Mouse (Mus musculus): ENCODE measurements around the gene Dnah7a. TPM values are rescaled to one million over a fixed set of nuclear protein-coding genes. Genes with fewer than 3 reads are reported as not detected.
"Not testable (repeated sequence)": the region's sequence is repeated elsewhere in the genome, so short reads cannot be mapped to it uniquely, and the experiment has no call there.

Gene Dnah7a
- under 1 TPM; 0.20 to 0.93 TPM for total RNA-seq (2021)
- long read RNA-seq, experiment 1, partial matches to known transcripts = 0 of 2 reads
- long read RNA-seq, experiment 1, other reads (novel, unspliced or antisense) = 2 of 2 reads
- long read RNA-seq, experiment 2, partial matches to known transcripts = 0 of 4 reads
- long read RNA-seq, experiment 2, other reads (novel, unspliced or antisense) = 4 of 4 reads

DNA sequence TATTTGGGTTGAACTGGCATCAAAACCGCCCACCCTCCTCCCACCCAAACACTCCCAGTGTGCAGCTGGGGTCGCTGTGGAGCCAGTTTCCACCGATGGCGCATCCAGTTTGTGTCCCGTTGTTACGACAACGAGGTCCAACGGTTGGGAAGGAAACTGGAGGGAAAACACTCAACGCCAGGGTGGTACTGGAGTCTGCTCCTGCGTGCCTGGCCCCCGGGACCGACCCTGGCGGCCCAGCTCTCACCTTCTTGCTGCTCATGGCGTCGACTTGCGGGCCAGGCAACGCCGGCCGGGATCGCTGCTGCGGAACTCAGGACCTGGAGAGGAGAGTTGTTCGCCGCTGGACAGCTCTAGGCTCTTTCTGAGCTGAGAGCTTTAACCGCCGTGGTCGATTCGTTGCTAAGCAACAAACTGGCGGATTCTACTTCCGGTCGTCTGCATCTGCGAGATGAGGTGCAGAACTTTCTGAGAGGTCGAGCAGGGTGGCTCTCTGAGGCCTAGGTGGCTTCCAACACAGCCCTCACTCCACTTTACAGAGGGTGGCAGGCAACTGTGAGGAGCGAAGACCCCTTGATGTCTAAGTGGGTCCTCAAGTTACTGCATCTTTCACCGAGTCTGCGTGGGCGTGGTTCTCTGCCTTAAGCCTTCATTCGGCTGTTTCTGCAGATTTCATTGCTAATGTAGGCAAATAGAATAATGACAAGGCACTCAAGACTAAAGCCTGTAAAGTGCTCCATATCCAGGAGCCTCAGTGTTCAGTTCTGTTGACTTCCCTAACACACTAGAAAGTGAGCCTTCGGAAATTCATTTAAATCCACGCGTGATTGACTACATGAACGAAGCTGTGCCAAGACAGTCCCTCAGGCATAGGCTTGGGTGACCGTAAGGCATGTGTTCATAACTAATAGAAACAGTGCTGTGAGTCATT is at the start of gene Dnah7a:
Dnah7a (minus strand) TSS at position 354 of the 931 bp plus-strand sequence.
- no peak for DNase-seq (ENCODE audit: low spot score in 2 of 2)

DNA sequence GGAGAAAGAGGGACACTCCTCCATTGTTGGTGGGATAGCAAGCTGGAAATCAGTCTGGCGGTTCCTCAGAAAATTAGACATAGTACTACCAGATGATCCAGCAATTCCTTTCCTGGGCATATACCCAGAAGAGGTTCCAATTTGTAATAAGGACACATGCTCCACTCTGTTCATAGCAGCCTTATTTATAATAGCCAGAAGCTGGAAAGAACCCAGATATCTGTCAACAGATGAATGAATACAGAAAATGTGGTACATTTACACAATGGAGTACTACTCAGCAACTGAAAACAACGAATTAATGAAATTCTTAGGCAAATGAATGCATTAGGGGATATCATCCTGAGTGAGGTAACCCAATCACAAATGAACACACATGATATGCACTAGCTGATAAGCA is 46.9 kb upstream of the Dnah7a start:
- DNase-seq (ENCODE audit: low spot score in 2 of 2) = not testable (repeated sequence)

DNA sequence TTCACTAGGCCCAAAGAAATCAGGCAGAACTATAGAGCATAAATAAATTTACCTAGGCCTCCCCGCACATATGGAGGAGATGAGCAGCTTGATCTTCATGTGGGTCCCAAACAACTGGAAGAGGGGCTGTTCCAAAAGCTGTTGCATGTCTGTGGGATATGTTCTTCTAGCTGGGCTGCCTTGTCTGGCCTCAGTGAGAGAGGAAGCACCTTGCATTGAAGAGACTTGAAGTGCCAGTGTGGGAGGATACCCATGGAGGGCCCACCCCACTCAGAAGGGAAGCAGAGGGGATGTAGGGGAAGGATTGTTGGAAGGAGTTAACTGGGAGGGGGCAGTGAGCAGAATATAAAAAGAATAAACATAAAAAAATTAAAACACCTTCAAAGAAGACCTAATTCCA is 44.6 kb upstream of the Dnah7a start:
- DNase-seq (ENCODE audit: low spot score in 2 of 2) = no peak

DNA sequence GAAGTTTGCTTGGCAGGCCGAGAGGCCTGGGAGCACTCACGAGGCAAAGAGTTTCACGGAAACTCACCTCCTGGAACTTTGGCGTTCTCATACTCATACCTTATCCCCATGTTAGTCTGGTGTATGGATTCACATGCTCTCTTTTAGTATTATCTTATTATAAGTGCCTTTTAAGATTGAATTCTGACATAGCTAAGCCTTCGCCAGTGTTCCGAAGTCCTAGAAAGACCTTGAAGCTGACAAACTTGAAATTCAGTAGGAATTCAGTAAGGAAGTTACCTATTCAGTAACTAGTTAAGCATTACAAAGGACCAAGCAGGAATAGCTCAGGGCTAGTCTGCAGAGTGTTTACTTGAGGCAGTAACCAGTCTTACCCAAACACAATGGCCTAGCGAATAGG is 44.1 kb upstream of the Dnah7a start:
- not testable (repeated sequence) for DNase-seq (ENCODE audit: low spot score in 2 of 2)

DNA sequence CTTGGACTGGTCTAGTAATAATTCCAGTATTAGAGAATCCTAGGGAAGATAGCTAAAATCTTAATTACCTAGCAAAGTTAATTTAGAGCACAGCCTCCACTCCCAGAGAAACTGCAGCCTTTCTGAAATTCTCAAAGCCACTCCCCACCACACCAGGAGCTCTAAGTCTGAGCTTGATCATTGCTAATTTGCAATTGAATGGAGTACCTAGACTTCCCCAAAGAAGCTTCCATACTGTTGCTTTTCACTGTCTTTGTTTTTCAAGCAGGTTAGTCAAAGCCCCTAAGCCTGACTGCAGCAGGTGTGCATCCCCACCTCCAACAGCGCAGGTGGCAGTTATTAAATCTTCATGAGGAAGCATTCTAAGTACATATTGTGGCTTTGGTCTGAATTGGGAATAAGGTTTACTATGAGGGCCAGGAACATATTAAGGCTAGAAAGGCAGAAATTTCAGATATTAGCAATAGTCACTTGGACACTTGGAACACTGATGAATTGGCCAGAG is 43.3 kb upstream of the Dnah7a start:
- DNase-seq (ENCODE audit: low spot score in 2 of 2) = not testable (repeated sequence)

DNA sequence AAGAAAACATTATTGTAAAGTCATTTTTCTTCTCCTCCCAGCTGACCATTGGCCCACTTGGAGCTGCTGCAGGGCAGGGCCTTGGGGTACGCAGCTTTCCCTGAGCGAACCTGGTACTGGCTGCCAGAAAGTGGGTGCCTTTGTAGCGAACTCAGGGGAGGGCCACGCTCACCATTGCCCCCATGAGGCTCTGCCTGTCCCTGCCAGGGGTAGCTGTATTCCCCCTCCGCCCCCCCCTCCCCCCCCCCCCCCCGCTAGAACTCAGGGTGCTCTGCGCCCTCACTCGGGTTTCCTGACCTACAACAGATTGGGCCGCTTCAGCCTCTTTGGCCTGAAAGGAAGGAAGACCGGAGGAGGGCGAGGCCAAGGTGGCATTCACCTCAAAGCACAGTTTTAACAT is 42.0 kb upstream of the Dnah7a start:
- DNase-seq (ENCODE audit: low spot score in 2 of 2) = no peak

DNA sequence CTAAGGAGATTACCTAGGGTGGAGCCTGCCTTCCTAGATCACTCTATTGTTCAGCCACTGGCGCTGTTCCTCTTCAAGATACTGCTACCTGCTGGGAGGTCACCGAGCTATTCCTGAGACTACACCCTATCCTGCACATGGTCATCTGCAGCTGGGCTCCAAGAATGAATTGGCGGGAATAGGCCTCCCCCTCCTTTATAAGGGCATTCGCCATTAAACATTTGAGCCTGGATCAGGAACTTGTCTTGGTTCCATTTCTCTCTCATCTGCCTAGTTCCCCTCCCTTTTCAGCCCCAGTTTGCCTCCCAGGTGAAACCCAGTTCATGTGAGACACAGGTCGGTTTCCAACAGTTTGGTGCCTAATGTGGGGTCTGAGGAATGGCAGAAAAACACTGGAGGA is 39.4 kb upstream of the Dnah7a start:
- DNase-seq (ENCODE audit: low spot score in 2 of 2) = no peak

DNA sequence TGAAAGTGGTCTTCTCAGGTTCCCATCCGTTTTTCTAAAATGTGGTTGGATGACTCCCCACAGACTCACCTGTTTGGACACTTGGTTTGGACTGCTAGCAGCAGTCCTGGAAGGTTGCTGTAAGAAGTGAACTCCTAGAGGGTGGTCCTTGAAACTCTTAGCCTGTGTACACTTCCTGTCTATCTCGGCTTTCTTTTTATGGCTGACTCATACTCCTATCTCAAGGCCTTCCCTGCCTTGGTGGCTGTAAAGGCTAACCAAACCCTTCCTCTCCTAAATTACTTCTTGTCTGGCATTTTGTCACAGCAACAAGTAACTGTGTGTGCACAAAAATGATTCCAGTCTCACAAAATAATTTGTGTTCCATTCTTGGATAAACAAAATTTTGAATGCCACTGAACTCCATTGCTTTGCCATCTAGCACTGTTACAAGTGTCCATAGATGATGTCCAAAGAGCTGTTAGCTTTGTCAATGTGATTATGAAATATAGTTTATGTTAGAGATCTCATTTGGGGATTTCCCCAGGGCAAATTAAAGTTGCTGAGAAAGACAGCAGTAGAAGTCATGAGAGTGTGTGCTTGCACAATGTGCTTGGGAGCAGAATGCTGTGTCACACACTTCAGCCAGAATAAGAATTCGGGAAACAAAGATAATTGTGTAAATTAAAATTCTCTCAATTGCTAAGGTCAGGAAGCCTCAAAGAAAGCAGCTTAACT is 35.3 kb upstream of the Dnah7a start:
- DNase-seq (ENCODE audit: low spot score in 2 of 2) = no peak

DNA sequence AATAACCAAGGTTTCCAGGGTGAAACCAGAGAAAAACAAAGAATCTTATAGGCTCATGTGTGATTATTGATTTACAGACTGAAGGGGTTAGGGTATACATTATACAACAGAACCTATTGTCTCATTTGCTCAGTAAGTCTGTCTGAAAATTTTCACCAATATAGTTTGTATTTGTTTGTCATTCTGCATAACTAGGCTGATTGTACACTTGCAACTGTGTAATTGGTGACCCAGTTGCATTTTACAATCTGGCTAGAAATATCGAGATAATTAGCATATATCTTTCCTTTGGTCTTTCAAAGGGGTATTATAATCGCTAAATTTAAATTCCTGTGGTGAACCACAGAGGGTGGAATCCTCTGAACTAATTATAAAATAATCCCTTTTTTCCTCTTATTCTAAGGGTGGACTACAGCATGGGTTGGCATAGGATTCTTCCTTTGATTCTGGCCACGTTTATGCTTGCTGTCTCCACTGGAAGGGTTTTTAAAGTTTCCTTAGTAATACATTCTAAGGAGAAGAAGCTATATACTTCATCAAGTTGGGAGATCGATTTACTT is 34.3 kb upstream of the Dnah7a start:
- DNase-seq (ENCODE audit: low spot score in 2 of 2) = no peak

DNA sequence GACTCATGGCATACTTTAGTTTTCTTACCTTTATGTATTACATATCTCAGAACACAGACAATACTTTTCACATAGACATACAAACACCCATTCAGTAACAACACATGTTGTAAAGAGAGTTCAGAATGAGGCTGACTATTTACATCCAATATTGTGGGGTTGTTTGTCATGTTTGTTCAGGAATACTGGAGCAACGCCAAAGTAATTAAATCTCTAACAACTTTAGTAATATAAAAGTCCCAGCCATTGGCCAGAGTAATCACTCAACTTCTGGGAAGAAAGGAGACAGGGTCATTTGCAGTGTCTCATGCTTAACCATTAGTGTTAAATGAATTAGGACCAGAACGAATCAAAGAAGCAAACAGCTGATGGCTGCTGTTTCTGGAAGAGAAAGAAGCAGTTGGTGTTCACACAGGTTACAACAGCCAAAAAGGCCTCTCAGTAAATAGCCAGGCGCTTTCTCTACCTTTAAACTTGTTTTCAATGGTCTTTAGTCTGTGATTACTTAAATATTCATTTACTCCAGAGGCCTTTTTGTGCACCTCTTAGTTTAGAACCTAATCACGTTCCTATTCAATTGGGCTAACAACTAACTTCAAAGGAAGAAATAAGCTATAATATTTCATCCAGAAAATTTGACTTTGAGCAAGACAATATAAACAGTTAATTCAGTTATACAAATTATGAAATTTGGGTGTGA is 33.6 kb upstream of the Dnah7a start:
- not testable (repeated sequence) for DNase-seq (ENCODE audit: low spot score in 2 of 2)

DNA sequence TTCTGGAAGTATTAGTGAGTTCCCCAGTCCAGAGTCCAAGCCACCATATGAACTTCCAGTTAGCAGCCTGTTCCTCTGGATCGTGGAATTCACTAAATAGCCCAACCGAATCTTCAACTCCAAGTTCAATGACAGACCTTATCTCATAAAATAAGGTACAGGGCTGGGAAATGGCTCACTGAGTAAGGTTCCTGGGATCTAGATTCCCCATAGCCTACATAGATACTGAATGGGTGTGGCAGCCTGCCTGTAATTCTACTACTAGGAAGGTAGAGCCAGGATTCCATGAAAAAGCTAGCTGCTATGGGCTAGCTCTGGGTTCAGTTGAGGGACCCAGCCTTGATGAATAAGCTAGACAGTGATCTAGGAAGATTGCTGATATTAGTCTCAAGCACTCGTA is 30.0 kb upstream of the Dnah7a start:
- DNase-seq (ENCODE audit: low spot score in 2 of 2) = no peak

DNA sequence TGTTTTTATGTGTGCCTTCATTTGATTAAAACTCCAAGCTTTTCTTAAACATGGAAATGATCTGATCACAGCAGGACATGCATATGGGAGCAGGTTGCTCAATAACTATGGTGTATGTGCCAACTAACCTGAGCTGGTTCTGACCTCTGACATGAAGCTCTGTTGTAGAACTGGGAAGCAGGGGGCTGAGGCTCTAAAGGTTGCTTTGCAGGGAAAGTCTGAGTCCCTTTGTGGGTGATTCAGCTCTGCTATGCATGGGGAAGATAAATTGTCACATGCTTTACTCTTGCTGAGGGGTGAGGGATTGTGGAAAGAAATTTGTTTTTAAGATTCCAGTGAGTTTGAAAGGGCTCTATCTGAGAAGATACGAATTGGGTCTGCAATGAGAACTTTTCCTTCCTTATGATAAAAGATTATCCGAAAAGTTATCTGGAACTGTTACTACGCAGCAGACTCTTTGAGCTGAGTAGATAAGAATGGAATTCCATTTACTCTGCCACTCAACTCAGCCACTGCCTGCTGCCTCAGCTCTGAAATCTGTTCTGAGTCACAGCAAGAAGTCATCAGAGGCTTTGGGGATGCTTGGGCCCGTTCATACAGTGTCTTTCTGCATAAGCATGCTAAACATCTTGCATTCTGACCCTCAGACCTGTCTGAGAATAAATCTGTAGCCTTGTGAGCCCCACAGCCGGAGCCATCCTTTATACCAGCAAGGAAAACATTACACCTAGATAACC is 22.1 kb upstream of the Dnah7a start:
- no peak for DNase-seq (ENCODE audit: low spot score in 2 of 2)

DNA sequence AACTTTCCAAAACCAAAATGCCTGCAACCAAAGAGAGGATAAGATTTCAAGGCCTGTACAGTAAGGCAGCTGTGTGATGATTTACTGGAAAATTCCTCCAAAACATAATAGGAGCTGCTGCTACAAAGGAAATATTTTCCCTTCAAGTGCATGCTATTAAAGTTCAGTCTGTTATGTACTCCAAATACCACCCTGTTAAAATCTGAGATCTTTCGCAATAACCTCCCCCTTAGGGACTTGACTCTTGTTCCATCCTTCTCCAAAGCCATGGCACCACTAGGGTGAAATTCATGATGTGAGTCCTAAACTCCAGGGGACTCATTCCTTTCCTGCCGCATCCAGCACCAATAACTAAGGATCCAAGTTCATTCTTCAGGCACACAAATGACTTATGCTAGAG is 20.3 kb upstream of the Dnah7a start:
- DNase-seq (ENCODE audit: low spot score in 2 of 2) = no peak

DNA sequence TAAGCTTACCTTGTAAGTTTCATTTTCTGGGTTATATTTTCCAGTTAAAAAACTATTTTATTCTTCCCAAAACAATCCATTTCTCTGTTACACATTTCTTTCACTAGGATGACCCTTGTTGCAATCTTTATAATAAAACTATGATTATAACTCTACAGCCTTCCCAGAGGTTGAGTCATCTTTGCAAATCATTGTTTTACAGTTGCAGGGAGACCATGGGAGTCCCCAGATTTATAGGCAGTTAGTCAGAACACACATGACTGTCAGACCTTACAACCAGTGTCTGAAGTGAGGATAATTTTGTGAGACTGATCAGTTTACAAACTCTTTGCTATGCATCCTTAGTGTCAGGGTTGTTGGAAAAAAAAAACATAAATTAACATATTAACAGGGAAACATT is 14.8 kb upstream of the Dnah7a start:
- no peak for DNase-seq (ENCODE audit: low spot score in 2 of 2)

DNA sequence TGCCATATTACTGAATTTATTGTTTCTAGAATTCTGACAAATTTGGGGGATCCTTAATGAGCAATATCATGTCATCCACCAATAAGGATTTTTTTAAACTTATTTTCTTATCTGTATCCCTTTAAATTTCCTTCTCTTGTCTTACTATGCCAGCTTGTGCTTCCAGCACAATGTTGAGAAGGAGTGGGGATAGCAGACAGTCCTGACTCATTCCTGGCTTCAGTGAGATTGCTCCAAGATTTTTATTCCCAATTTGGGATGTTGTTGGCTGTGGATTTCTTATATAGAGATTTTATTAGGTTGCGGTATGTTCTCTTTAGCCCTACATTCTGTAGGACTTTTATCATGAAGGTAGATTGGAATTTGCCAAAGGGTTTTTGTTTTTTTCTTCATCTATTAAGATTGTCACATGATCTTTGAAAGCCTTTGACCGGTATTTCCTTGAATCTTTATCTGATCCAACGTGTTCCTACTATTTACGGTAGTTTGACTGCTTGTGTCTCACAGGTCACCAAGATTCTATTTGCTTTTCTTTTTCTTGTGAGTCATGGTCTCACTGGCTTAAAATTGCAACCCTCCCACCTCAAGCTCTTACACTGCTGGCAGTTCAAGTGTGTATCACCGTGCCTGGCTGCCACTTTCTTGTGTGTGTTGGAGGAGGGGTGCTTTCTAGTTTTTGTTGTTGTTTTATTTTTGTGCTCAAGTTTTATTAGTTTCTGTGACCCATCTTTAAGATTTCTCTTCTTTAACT is 14.2 kb upstream of the Dnah7a start:
- no peak for DNase-seq (ENCODE audit: low spot score in 2 of 2)

DNA sequence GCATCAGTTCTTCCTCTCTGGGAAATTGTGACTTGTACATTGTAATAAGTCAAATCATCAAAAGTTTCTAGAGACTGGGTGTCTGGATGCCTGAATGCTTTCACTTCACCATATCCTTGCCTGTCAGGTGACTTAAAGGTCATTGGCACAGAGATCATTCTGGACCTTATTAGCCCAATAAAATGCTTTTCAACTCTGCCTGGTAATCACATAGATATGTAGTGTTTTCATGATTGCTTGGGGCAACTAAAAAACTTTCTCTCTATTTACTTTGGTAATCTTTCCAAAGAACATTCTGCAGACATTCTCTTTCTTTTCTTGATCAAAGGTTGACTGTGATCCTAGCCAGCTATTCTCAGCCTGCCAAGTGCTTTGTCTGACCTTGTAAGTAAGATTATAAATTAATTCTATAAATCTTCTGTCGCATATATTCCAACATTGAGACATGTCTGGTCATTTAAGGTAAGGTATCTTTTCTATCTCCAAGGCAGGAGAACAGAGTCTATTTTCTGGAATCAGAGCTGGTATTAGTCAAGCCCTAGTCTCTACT is 9.5 kb upstream of the Dnah7a start:
- DNase-seq (ENCODE audit: low spot score in 2 of 2) = no peak

DNA sequence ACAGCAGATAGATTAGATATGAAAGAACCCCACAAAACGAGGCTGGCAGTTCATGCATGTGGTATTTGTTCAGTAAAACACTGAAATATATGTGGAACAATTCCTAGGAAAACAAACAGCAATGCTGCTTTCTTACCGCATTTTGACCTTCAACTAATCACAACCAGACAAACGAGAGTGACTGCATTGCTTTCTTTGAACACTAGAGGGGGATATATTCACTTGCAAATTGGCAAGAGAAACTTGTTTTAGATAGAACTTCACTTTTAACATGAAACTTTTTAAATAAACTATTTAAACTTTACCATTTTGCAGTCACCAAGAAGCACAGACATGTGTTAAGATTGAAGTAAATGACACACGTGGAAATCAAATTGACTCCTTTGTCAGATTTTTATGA is 8.9 kb upstream of the Dnah7a start:
- DNase-seq (ENCODE audit: low spot score in 2 of 2) = no peak

DNA sequence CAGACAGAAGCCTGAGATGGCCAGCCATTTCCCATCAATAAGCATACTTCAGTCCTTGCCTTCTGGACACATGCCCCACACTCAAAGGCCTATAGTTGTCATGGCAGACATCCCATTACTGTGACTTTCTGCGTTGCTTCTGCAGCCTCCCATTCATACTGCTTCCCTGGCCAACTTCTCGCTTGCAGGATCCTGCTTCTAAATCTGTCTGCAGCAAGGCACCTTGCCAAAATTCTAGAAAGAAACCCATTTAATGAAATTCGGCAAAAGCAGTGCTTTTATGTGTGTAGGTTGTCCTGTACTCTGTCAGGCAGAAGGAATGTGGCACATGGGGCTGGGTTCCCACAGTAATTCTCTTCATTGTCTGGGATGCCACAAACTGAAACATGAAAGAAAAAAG is 6.8 kb upstream of the Dnah7a start:
- DNase-seq (ENCODE audit: low spot score in 2 of 2) = not testable (repeated sequence)

DNA sequence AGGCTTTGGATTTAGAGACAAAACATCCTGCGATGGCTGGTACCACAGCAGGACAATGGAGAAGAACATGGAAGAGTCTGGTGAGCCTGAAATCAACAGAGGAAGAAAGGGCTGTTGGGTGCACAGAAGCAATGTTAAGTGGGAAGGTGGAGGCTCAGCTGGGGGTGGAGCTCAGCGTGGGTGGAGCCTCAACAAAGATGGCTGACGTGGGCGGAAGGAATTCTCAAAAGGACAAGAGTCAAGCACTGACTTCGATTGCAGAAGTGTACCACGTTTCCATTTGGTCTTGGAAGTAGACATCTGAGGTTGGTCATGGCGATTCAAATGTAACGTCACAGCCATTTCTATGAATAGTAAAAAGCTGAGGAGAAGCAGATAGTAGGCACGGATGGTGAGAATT is 4.5 kb upstream of the Dnah7a start:
- DNase-seq (ENCODE audit: low spot score in 2 of 2) = no peak
